Mouse (Mus musculus) lung, postnatal 0 days (tissue): Measurements from ENCODE around the gene Mrpl23.

Experiments used
- CTCF ChIP-seq: IDR thresholded peaks from 2 replicates; pipeline ENCODE4 v1.5.1; 2016; ENCODE audit warnings: antibody characterized with exemption, mild to moderate bottlenecking
- EP300 ChIP-seq: IDR thresholded peaks from 2 replicates; pipeline ENCODE4 v1.6.1; 2016; ENCODE audit warnings: antibody characterized with exemption, mild to moderate bottlenecking, control low read depth

DNA sequence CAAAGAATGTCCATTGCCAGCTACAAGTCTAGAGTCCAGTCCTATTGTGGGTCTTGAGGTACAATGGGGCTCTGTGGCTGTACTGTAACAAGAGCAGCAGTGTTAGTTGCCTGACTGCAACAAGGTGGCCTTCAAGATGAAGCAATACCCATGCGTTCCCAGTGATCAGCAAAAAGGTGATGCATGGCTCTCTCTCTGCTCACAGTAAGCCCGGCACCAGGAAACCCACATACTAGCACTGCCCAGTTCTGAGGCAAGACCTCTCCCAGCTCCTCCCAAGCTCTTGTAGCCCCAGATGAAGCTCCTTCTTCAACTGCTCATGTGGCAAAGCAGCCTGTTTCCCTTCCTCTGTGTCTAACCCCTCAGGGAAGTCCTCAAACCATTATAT, 23.6 kb downstream of the Mrpl23 start:
- TF ChIP-seq EP300 (no peak), CTCF (no peak)
